Mouse (Mus musculus): Measurements from ENCODE around the gene Cyp4a31. TPM values are rescaled to one million over a fixed set of nuclear protein-coding genes. Genes with fewer than 3 reads are reported as not detected.
"Not testable (repeated sequence)": the region's sequence is repeated elsewhere in the genome, so short reads cannot be mapped to it uniquely, and the experiment has no call there.

Gene Cyp4a31
- polyA plus RNA-seq, 2 experiments: not detected

- TF ChIP-seq POLR2A (IDR thresholded peaks at IDR 0.05; ENCODE audit: borderline replicate concordance, extremely low read depth, insufficient read depth, insufficient read length): no peak
- DNase-seq (ENCODE audit: low spot score): no peak
- Histone ChIP-seq H3K9me3 (ENCODE audit: control insufficient read depth, low read length) (no peaks in the 10 kb centered on the region), H3K4me2 (replicated peaks; ENCODE audit: low read depth, low read length, severe bottlenecking) (no peak overlapping the region), H3K36me3 (ENCODE audit: control insufficient read depth, insufficient read depth, low read length) (no peaks in the 10 kb centered on the region), H3K4me1 (ENCODE audit: control insufficient read depth, insufficient read depth, low read length) (no peaks in the 10 kb centered on the region), H3K4me3 (replicated peaks; ENCODE audit: low read length) (no peak overlapping the region), H3K27ac (replicated peaks; ENCODE audit: low read depth, low read length) (no peak overlapping the region), H3K9ac (ENCODE audit: low read depth, low read length, severe bottlenecking) (no peak overlapping the region), H3K27me3 (ENCODE audit: control insufficient read depth, insufficient read depth, low read length) (no peaks in the 10 kb centered on the region)
- 75% methylated on average over 3 of the region's 3 CpGs for WGBS
- no peak for ATAC-seq (ENCODE audit: low FRiP score, low read depth)
These were observed 11.8 kb downstream of the Cyp4a31 start for GRCm38 (mm10) chr4:115575255-115575654.

- H3K27ac ChIP-seq (replicated peaks; ENCODE audit: low read depth, low read length): no peak overlapping the region
- H3K4me3 ChIP-seq (replicated peaks; ENCODE audit: low read length): no peak overlapping the region
- H3K4me1 ChIP-seq (ENCODE audit: control insufficient read depth, insufficient read depth, low read length): no peaks in the 10 kb centered on the region
- no peaks in the 10 kb centered on the region for H3K9me3 ChIP-seq (ENCODE audit: control insufficient read depth, low read length)
- WGBS: 69% methylated on average over 2 of the region's 2 CpGs
- H3K4me2 ChIP-seq (replicated peaks; ENCODE audit: low read depth, low read length, severe bottlenecking): no peak overlapping the region
- no peaks in the 10 kb centered on the region for H3K27me3 ChIP-seq (ENCODE audit: control insufficient read depth, insufficient read depth, low read length)
- no peaks in the 10 kb centered on the region for H3K36me3 ChIP-seq (ENCODE audit: control insufficient read depth, insufficient read depth, low read length)
- no peak for TF ChIP-seq POLR2A (IDR thresholded peaks at IDR 0.05; ENCODE audit: borderline replicate concordance, extremely low read depth, insufficient read depth, insufficient read length)
- no peak overlapping the region for H3K9ac ChIP-seq (ENCODE audit: low read depth, low read length, severe bottlenecking)
- DNase-seq (ENCODE audit: low spot score) (no peak), ATAC-seq (ENCODE audit: low FRiP score, low read depth) (no peak)
These were observed 12.3 kb downstream of the Cyp4a31 start for GRCm38 (mm10) chr4:115575776-115576175.

GRCm38 (mm10) chr4:115583036-115583435, 19.6 kb downstream of the Cyp4a31 start:
- no peak for DNase-seq (ENCODE audit: low spot score)
- no peak for ATAC-seq (ENCODE audit: low FRiP score, low read depth)
- no peaks in the 10 kb centered on the region for H3K27me3 ChIP-seq (ENCODE audit: control insufficient read depth, insufficient read depth, low read length)
- H3K36me3 ChIP-seq (ENCODE audit: control insufficient read depth, insufficient read depth, low read length): no peaks in the 10 kb centered on the region
- no peak for TF ChIP-seq POLR2A (IDR thresholded peaks at IDR 0.05; ENCODE audit: borderline replicate concordance, extremely low read depth, insufficient read depth, insufficient read length)
- H3K9me3 ChIP-seq (ENCODE audit: control insufficient read depth, low read length): no peaks in the 10 kb centered on the region
- no peak overlapping the region for H3K27ac ChIP-seq (replicated peaks; ENCODE audit: low read depth, low read length)
- H3K4me2 ChIP-seq (replicated peaks; ENCODE audit: low read depth, low read length, severe bottlenecking): no peak overlapping the region
- no peaks in the 10 kb centered on the region for H3K4me1 ChIP-seq (ENCODE audit: control insufficient read depth, insufficient read depth, low read length)
- H3K4me3 ChIP-seq (replicated peaks; ENCODE audit: low read length): no peak overlapping the region
- H3K9ac ChIP-seq (ENCODE audit: low read depth, low read length, severe bottlenecking): no peak overlapping the region

GRCm38 (mm10) chr4:115596357-115596756, 32.9 kb downstream of the Cyp4a31 start:
- Histone ChIP-seq H3K27me3 (ENCODE audit: control insufficient read depth, insufficient read depth, low read length) (no peaks in the 10 kb centered on the region), H3K4me2 (replicated peaks; ENCODE audit: low read depth, low read length, severe bottlenecking) (no peak overlapping the region), H3K9ac (ENCODE audit: low read depth, low read length, severe bottlenecking) (no peak overlapping the region), H3K36me3 (ENCODE audit: control insufficient read depth, insufficient read depth, low read length) (no peaks in the 10 kb centered on the region), H3K4me3 (replicated peaks; ENCODE audit: low read length) (no peak overlapping the region), H3K4me1 (ENCODE audit: control insufficient read depth, insufficient read depth, low read length) (no peaks in the 10 kb centered on the region), H3K27ac (replicated peaks; ENCODE audit: low read depth, low read length) (no peak overlapping the region), H3K9me3 (ENCODE audit: control insufficient read depth, low read length) (no peaks in the 10 kb centered on the region)
- DNase-seq (ENCODE audit: low spot score) (no peak), ATAC-seq (ENCODE audit: low FRiP score, low read depth) (no peak)
- WGBS: 92% methylated on average over 1 of the region's 1 CpGs
- no peak for TF ChIP-seq POLR2A (IDR thresholded peaks at IDR 0.05; ENCODE audit: borderline replicate concordance, extremely low read depth, insufficient read depth, insufficient read length)

- no peak overlapping the region for H3K4me2 ChIP-seq (replicated peaks; ENCODE audit: low read depth, low read length, severe bottlenecking)
- no peak for TF ChIP-seq POLR2A (IDR thresholded peaks at IDR 0.05; ENCODE audit: borderline replicate concordance, extremely low read depth, insufficient read depth, insufficient read length)
- H3K36me3 ChIP-seq (ENCODE audit: control insufficient read depth, insufficient read depth, low read length): no peaks in the 10 kb centered on the region
- 89% methylated on average over 2 of the region's 2 CpGs for WGBS
- H3K27me3 ChIP-seq (ENCODE audit: control insufficient read depth, insufficient read depth, low read length): no peaks in the 10 kb centered on the region
- H3K9me3 ChIP-seq (ENCODE audit: control insufficient read depth, low read length): no peaks in the 10 kb centered on the region
- no peak for ATAC-seq (ENCODE audit: low FRiP score, low read depth)
- H3K4me3 ChIP-seq (replicated peaks; ENCODE audit: low read length): no peak overlapping the region
- H3K4me1 ChIP-seq (ENCODE audit: control insufficient read depth, insufficient read depth, low read length): no peaks in the 10 kb centered on the region
- H3K27ac ChIP-seq (replicated peaks; ENCODE audit: low read depth, low read length): no peak overlapping the region
- DNase-seq (ENCODE audit: low spot score): no peak
- H3K9ac ChIP-seq (ENCODE audit: low read depth, low read length, severe bottlenecking): no peak overlapping the region
These were observed 33.4 kb downstream of the Cyp4a31 start for GRCm38 (mm10) chr4:115596824-115597336.

- WGBS: 84% methylated on average over 8 of the region's 8 CpGs
- not testable (repeated sequence) for H3K27ac ChIP-seq (replicated peaks; ENCODE audit: low read depth, low read length); H3K36me3 ChIP-seq (ENCODE audit: control insufficient read depth, insufficient read depth, low read length); ATAC-seq (ENCODE audit: low FRiP score, low read depth); H3K4me3 ChIP-seq (replicated peaks; ENCODE audit: low read length); H3K9me3 ChIP-seq (ENCODE audit: control insufficient read depth, low read length); H3K4me2 ChIP-seq (replicated peaks; ENCODE audit: low read depth, low read length, severe bottlenecking); H3K9ac ChIP-seq (ENCODE audit: low read depth, low read length, severe bottlenecking); H3K4me1 ChIP-seq (ENCODE audit: control insufficient read depth, insufficient read depth, low read length); H3K27me3 ChIP-seq (ENCODE audit: control insufficient read depth, insufficient read depth, low read length); DNase-seq (ENCODE audit: low spot score)
These were observed 37.2 kb downstream of the Cyp4a31 start, which contains the start of gene Cyp4a32 for GRCm38 (mm10) chr4:115600611-115601010. TSS of gene Cyp4a32 (plus strand) at chr4:115600969.

All from limb, embryonic 14.5 days (tissue).